Mouse (Mus musculus) stomach, postnatal 0 days (tissue): ENCODE results near the gene Trim2. TPM values are rescaled to one million over a fixed set of nuclear protein-coding genes. Genes with fewer than 3 reads are reported as not detected.
A peak's percentile ranks its signal among the peaks of the same experiment; 100 is the strongest.

ENCODE experiments used
- ATAC-seq: fragments of 200-750 bp; cut with Nextera tagmentation; 2 replicates; pipeline ENCODE4 v1.8.0; 2017; ENCODE audit not compliant: low FRiP score, low TSS enrichment
- DNase-seq: peaks from one replicate; pipeline ENCODE4 v3.0.0-alpha.2; 2016; ENCODE audit warnings: low spot score
- H3K27ac ChIP-seq: fragments of 300-500 bp; sonication (generic); replicated peaks from 2 replicates; pipeline ENCODE4 v1.5.1; 2014; ENCODE audit warnings: mild to moderate bottlenecking, control low read depth
- H3K27me3 ChIP-seq: fragments of 300-500 bp; sonication (generic); 2 replicates; pipeline ENCODE4 v1.6.1; 2014; ENCODE audit warnings: low read length; ENCODE audit not compliant: control insufficient read depth, insufficient read depth
- H3K36me3 ChIP-seq: fragments of 300-500 bp; sonication (generic); 2 replicates; pipeline ENCODE4 v1.6.1; 2014; ENCODE audit warnings: low read length, mixed read lengths; ENCODE audit not compliant: control insufficient read depth, insufficient read depth
- H3K4me1 ChIP-seq: fragments of 300-500 bp; sonication (generic); replicated peaks from 2 replicates; pipeline ENCODE4 v1.6.1; 2014; ENCODE audit warnings: antibody characterized with exemption; ENCODE audit not compliant: control insufficient read depth, insufficient read depth
- H3K4me2 ChIP-seq: fragments of 300-500 bp; sonication (generic); replicated peaks from 2 replicates; pipeline ENCODE4 v1.6.1; 2014; ENCODE audit warnings: low read depth, mild to moderate bottlenecking, control low read depth, moderate library complexity
- H3K4me3 ChIP-seq: fragments of 300-500 bp; sonication (generic); 2 replicates; pipeline ENCODE4 v1.5.1; 2014; ENCODE audit warnings: low read depth, low read length, control low read depth
- H3K9ac ChIP-seq: fragments of 300-500 bp; sonication (generic); 2 replicates; pipeline ENCODE4 v1.6.1; 2014; ENCODE audit warnings: mild to moderate bottlenecking, low read length, control low read depth, mixed read lengths
- H3K9me3 ChIP-seq: fragments of 300-500 bp; sonication (generic); 2 replicates; pipeline ENCODE4 v1.6.1; 2016; ENCODE audit warnings: low read length; ENCODE audit not compliant: control insufficient read depth
- CTCF ChIP-seq: IDR thresholded peaks from 2 replicates; pipeline ENCODE4 v1.5.1; 2016; ENCODE audit warnings: antibody characterized with exemption, low read depth, mild to moderate bottlenecking, moderate library complexity
- EP300 ChIP-seq: optimal IDR thresholded peaks from 2 replicates; pipeline ENCODE3; 2016; ENCODE audit warnings: antibody characterized with exemption
- WGBS: fragments of 180-500 bp; shearing (Covaris S2); extraction: QIAGEN DNeasy Blood & Tissue Kit; methylation state at CpG from one replicate; pipeline ENCODE4 v1.1.7; 2014; 5-methylcytosine and 5-hydroxymethylcytosine counted together
- polyA plus RNA-seq: library from polyadenylated mRNA; unstranded; fragments of >200 nt; fragmentation: Nextera tagmentation; extraction: Ambion mirVana; gene quantifications from 2 replicates; pipeline ENCODE4 v1.2.1, GENCODE M21; 2015

Gene Trim2
- polyA plus RNA-seq, 1 experiment from 2014 or later = 30.7 TPM

GRCm38 (mm10) chr3:84283524-84283923, 23.2 kb downstream of the Trim2 start:
- no peak overlapping the region for H3K27ac ChIP-seq
- no peak overlapping the region for H3K4me2 ChIP-seq
- no peaks in the 10 kb centered on the region for H3K27me3 ChIP-seq
- ATAC-seq (peak; percentile 61; the same call in 1 of the 2 replicates), DNase-seq (peak; percentile 52)
- H3K36me3 ChIP-seq = no peaks in the 10 kb centered on the region
- H3K9ac ChIP-seq = no peak overlapping the region
- 48% methylated on average over 8 of the region's 8 CpGs for WGBS
- H3K4me1 ChIP-seq = no peaks in the 10 kb centered on the region; the same call in 1 of the 2 replicates
- no peak overlapping the region for H3K4me3 ChIP-seq
- TF ChIP-seq EP300 (no peak), CTCF (no peak)
- H3K9me3 ChIP-seq = no peaks in the 10 kb centered on the region

GRCm38 (mm10) chr3:84281936-84282371, 24.7 kb downstream of the Trim2 start:
- H3K27ac ChIP-seq = no peak overlapping the region
- TF ChIP-seq EP300 (no peak), CTCF (no peak)
- 23% methylated on average over 10 of the region's 10 CpGs for WGBS
- no peak overlapping the region for H3K4me2 ChIP-seq
- H3K4me1 ChIP-seq = no peaks in the 10 kb centered on the region; the same call in 1 of the 2 replicates
- no peak overlapping the region for H3K9ac ChIP-seq
- no peaks in the 10 kb centered on the region for H3K9me3 ChIP-seq
- H3K27me3 ChIP-seq = no peaks in the 10 kb centered on the region
- no peak overlapping the region for H3K4me3 ChIP-seq
- DNase-seq = no peak
- no peaks in the 10 kb centered on the region for H3K36me3 ChIP-seq
- ATAC-seq = peak; percentile 29; the same call in 1 of the 2 replicates

- Histone ChIP-seq H3K9me3 (no peaks in the 10 kb centered on the region), H3K27ac (no peak overlapping the region), H3K36me3 (no peaks in the 10 kb centered on the region), H3K4me2 (no peak overlapping the region), H3K4me1 (no peaks in the 10 kb centered on the region; the same call in 1 of the 2 replicates), H3K4me3 (no peak overlapping the region), H3K27me3 (no peaks in the 10 kb centered on the region), H3K9ac (no peak overlapping the region)
- WGBS = 83% methylated on average over 4 of the region's 4 CpGs
- DNase-seq (no peak), ATAC-seq (no peak)
- no peak for TF ChIP-seq EP300
- no peak for TF ChIP-seq CTCF
Measured at GRCm38 (mm10) chr3:84278809-84279208, 27.9 kb downstream of the Trim2 start.

- Histone ChIP-seq H3K9ac (no peak overlapping the region), H3K9me3 (no peaks in the 10 kb centered on the region), H3K27ac (no peak overlapping the region), H3K36me3 (no peaks in the 10 kb centered on the region), H3K4me3 (no peak overlapping the region), H3K4me2 (no peak overlapping the region), H3K27me3 (no peaks in the 10 kb centered on the region), H3K4me1 (no peaks in the 10 kb centered on the region; the same call in 1 of the 2 replicates)
- DNase-seq (no peak), ATAC-seq (no peak)
- WGBS = 81% methylated on average over 4 of the region's 4 CpGs
- TF ChIP-seq CTCF = no peak
- no peak for TF ChIP-seq EP300
Measured at GRCm38 (mm10) chr3:84275124-84275523, 31.6 kb downstream of the Trim2 start.

- Histone ChIP-seq H3K27me3 (no peaks in the 10 kb centered on the region), H3K36me3 (no peaks in the 10 kb centered on the region), H3K9me3 (no peaks in the 10 kb centered on the region), H3K4me1 (no peaks in the 10 kb centered on the region), H3K9ac (no peak overlapping the region), H3K4me2 (no peak overlapping the region), H3K4me3 (no peak overlapping the region), H3K27ac (no peak overlapping the region)
- ATAC-seq (no peak), DNase-seq (no peak)
- WGBS = 91% methylated on average over 10 of the region's 10 CpGs
- TF ChIP-seq EP300 = no peak
- no peak for TF ChIP-seq CTCF
Measured at GRCm38 (mm10) chr3:84272293-84273015, 34.2 kb downstream of the Trim2 start.

GRCm38 (mm10) chr3:84271794-84272193, 34.9 kb downstream of the Trim2 start:
- Histone ChIP-seq H3K4me3 (no peak overlapping the region), H3K4me2 (no peak overlapping the region), H3K9me3 (no peaks in the 10 kb centered on the region), H3K27me3 (no peaks in the 10 kb centered on the region), H3K36me3 (no peaks in the 10 kb centered on the region), H3K27ac (no peak overlapping the region), H3K4me1 (no peaks in the 10 kb centered on the region), H3K9ac (no peak overlapping the region)
- DNase-seq (no peak), ATAC-seq (no peak)
- no peak for TF ChIP-seq CTCF
- TF ChIP-seq EP300 = no peak
- WGBS = 89% methylated on average over 10 of the region's 10 CpGs
